Mouse (Mus musculus) cerebellum, adult 11 months (tissue): ENCODE measurements around the gene Zgrf1.

Source experiments
- DNase-seq: peaks from one replicate; pipeline ENCODE4 v3.0.0; 2022

Zgrf1 gene

GRCm38 (mm10) chr3:127640762-127641700 is 87.7 kb downstream of the Zgrf1 start:
- DNase-seq = no peak

- DNase-seq = no peak
Measured at GRCm38 (mm10) chr3:127642211-127642610, 88.9 kb downstream of the Zgrf1 start.

- no peak for DNase-seq
Measured at GRCm38 (mm10) chr3:127646156-127646825, 93.0 kb downstream of the Zgrf1 start.

GRCm38 (mm10) chr3:127651742-127652653 is 98.7 kb downstream of the Zgrf1 start:
- no peak for DNase-seq

- no peak for DNase-seq
Measured at GRCm38 (mm10) chr3:127660712-127661111, 107.4 kb downstream of the Zgrf1 start.

- DNase-seq = no peak
Measured at GRCm38 (mm10) chr3:127661646-127662531, 108.6 kb downstream of the Zgrf1 start.
